Mouse (Mus musculus) spleen, adult 2 months (tissue): ENCODE measurements around the gene F11r.

Experiments
- CTCF ChIP-seq: fragments of 200-500 bp; IDR thresholded peaks from 2 replicates; pipeline ENCODE4 v1.5.1; 2011; ENCODE audit warnings: mild to moderate bottlenecking, inconsistent platforms; ENCODE audit not compliant: insufficient read depth, insufficient read length, insufficient replicate concordance; ENCODE audit errors: extremely low read depth
- POLR2A ChIP-seq: fragments of 200-500 bp; IDR thresholded peaks from 2 replicates; pipeline ENCODE4 v1.6.1; 2011; ENCODE audit warnings: low read depth, low read length, inconsistent platforms

- TF ChIP-seq CTCF (no peak), POLR2A (no peak)
These were observed 23.5 kb downstream of the F11r start for GRCm38 (mm10) chr1:171460551-171461503.
